Mouse (Mus musculus) embryonic fibroblast, embryonic 13.5 days (primary cell): Measurements from ENCODE around the gene Gm20388.

Source experiments
- CTCF ChIP-seq: IDR thresholded peaks from 2 replicates; pipeline ENCODE4 v1.5.1; 2011; ENCODE audit warnings: mild to moderate bottlenecking, control low read depth, low read length, moderate library complexity, borderline replicate concordance; ENCODE audit not compliant: insufficient read depth
- POLR2A ChIP-seq: IDR thresholded peaks from 2 replicates; pipeline ENCODE4 v1.6.1; 2011; ENCODE audit warnings: low read depth, mild to moderate bottlenecking, control low read depth, low read length, moderate library complexity

GRCm38 (mm10) chr8:120259206-120259605 is 348.6 kb downstream of the Gm20388 start:
- TF ChIP-seq CTCF, result no peak
- TF ChIP-seq POLR2A, result no peak
